ENCODE assay signal across 25 mouse cellular contexts in the genomic region with DNA sequence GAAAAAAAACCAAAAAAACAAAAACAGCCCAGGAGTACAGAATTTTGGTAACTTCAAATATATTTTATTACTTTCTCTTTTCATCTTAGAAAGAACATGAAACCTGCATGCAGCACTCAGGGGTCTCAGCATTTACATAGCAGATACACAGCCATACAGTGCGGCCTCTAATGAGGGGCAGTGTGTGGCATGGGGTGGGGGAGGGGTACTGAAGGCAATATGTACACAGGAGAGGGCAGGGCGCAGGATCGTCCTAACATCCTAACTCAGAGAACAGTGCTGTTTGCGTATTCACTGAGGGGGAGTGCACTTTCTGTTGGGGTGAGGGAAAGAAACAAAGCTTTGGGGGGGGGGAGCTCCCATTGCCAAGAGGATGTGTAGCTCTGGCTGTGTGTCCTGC. TPM values are rescaled to one million over a fixed set of nuclear protein-coding genes. Genes with fewer than 3 reads are reported as not detected.
DNase-seq lines count a peak whose midpoint lies in the region; ATAC-seq lines count a peak whose summit lies in the region.
"Had no signal": no experiment of that assay in that cellular context is flagged by ENCODE, and none has a peak within 500 bp of the region (broad histone marks: within the 10 kb centered on the region; RNA-seq: fewer than 3 reads in every experiment).

No protein-coding gene starts in this region.

- no peak for DNase-seq in forebrain, embryonic 14.5 days (ENCODE audit: low spot score)
- DNase-seq in limb, embryonic 11.5 days (ENCODE audit: low spot score), result peak; percentile 39
- DNase-seq in retina, embryonic 14.5 days (ENCODE audit: low spot score), result peak; percentile 29
- DNase-seq in adrenal gland, adult 2 months, result no peak
- DNase-seq in midbrain, embryonic 11.5 days (ENCODE audit: low spot score, missing footprints), result no peak
- DNase-seq: adrenal gland, adult 8-10 months; adrenal gland, postnatal 36 days; cerebellum, adult 2 months; cerebellum, postnatal 10 days; forebrain, postnatal 0 days; gastrocnemius, adult 2 months; gastrocnemius, postnatal 25 days had no signal

- ATAC-seq in forebrain, embryonic 14.5 days, result no peak
- ATAC-seq in forebrain, embryonic 15.5 days (replicated peaks), result no peak
- ATAC-seq in embryonic facial prominence, embryonic 12.5 days (ENCODE audit: insufficient number of reproducible peaks, insufficient read depth, low FRiP score, low TSS enrichment), result no peak
- peak; percentile 61; the same call in 1 of the 2 replicates for ATAC-seq in limb, embryonic 11.5 days (ENCODE audit: insufficient number of reproducible peaks, low FRiP score, low TSS enrichment, low read depth)
- no peak for ATAC-seq in kidney, embryonic 16.5 days (ENCODE audit: low FRiP score, low TSS enrichment)
- ATAC-seq in midbrain, embryonic 11.5 days (ENCODE audit: low FRiP score), result no peak
- ATAC-seq: activated CD4-positive, CD25-positive, alpha-beta regulatory T cell, adult 4 months; intestine, embryonic 15.5 days; Patski had no signal

- no peak overlapping the region for H3K4me2 ChIP-seq in forebrain, embryonic 14.5 days (ENCODE audit: low read length)
- H3K4me2 ChIP-seq in forebrain, embryonic 15.5 days (replicated peaks), result no peak overlapping the region
- H3K4me2 ChIP-seq in embryonic facial prominence, embryonic 12.5 days (replicated peaks), result peak overlapping the region; percentile 23; the same call in 1 of the 2 replicates
- peak overlapping the region; percentile 38 for H3K4me2 ChIP-seq in limb, embryonic 11.5 days (ENCODE audit: low read depth, severe bottlenecking)
- H3K4me2 ChIP-seq in kidney, embryonic 16.5 days (replicated peaks; ENCODE audit: low read depth, low read length), result no peak overlapping the region
- H3K4me2 ChIP-seq in midbrain, embryonic 11.5 days, result no peak overlapping the region
- H3K4me2 ChIP-seq: heart, embryonic 12.5 days; intestine, embryonic 15.5 days had no signal

- H3K36me3 ChIP-seq in forebrain, embryonic 14.5 days (ENCODE audit: control insufficient read depth, insufficient read depth, low read length), result no peaks in the 10 kb centered on the region
- no peaks in the 10 kb centered on the region for H3K36me3 ChIP-seq in forebrain, embryonic 15.5 days
- no peaks in the 10 kb centered on the region for H3K36me3 ChIP-seq in embryonic facial prominence, embryonic 12.5 days
- no peaks in the 10 kb centered on the region; the same call in 1 of the 2 replicates for H3K36me3 ChIP-seq in limb, embryonic 11.5 days (ENCODE audit: control insufficient read depth, insufficient read depth, low read length)
- no peaks in the 10 kb centered on the region for H3K36me3 ChIP-seq in kidney, embryonic 16.5 days (ENCODE audit: insufficient read depth, low read length)
- H3K36me3 ChIP-seq in midbrain, embryonic 11.5 days (ENCODE audit: control insufficient read depth, insufficient read depth, low read length), result no peaks in the 10 kb centered on the region
- H3K36me3 ChIP-seq: heart, embryonic 12.5 days; intestine, embryonic 15.5 days had no signal

- H3K9me3 ChIP-seq in forebrain, embryonic 14.5 days (replicated peaks; ENCODE audit: control insufficient read depth, low read length), result no peaks in the 10 kb centered on the region; the same call in 1 of the 2 replicates
- no peaks in the 10 kb centered on the region for H3K9me3 ChIP-seq in forebrain, embryonic 15.5 days
- H3K9me3 ChIP-seq in embryonic facial prominence, embryonic 12.5 days, result no peaks in the 10 kb centered on the region
- H3K9me3 ChIP-seq in limb, embryonic 11.5 days (ENCODE audit: control insufficient read depth, low read length), result no peaks in the 10 kb centered on the region; the same call in 1 of the 2 replicates
- no peaks in the 10 kb centered on the region for H3K9me3 ChIP-seq in kidney, embryonic 16.5 days (ENCODE audit: low read length)
- no peaks in the 10 kb centered on the region for H3K9me3 ChIP-seq in midbrain, embryonic 11.5 days (ENCODE audit: control insufficient read depth, low read length)
- H3K9me3 ChIP-seq: intestine, embryonic 15.5 days had no signal

- peaks cover 6% of the 10 kb centered on the region for H3K27me3 ChIP-seq in forebrain, embryonic 14.5 days (replicated peaks; ENCODE audit: control insufficient read depth, insufficient read depth, low read length)
- H3K27me3 ChIP-seq in forebrain, embryonic 15.5 days, result peaks cover 7% of the 10 kb centered on the region
- H3K27me3 ChIP-seq in embryonic facial prominence, embryonic 12.5 days, result peaks cover 19% of the 10 kb centered on the region
- peaks cover 7% of the 10 kb centered on the region; the same call in 1 of the 2 replicates for H3K27me3 ChIP-seq in limb, embryonic 11.5 days (ENCODE audit: control insufficient read depth, insufficient read depth, low read length)
- peaks cover 11% of the 10 kb centered on the region for H3K27me3 ChIP-seq in kidney, embryonic 16.5 days (ENCODE audit: insufficient read depth, low read length)
- H3K27me3 ChIP-seq in midbrain, embryonic 11.5 days (ENCODE audit: control insufficient read depth, insufficient read depth, low read length), result peaks cover 18% of the 10 kb centered on the region
- H3K27me3 ChIP-seq: Patski had no signal

- no peak overlapping the region for H3K27ac ChIP-seq in forebrain, embryonic 14.5 days (ENCODE audit: low read depth, low read length)
- H3K27ac ChIP-seq in forebrain, embryonic 15.5 days (replicated peaks), result no peak overlapping the region
- no peak overlapping the region for H3K27ac ChIP-seq in embryonic facial prominence, embryonic 12.5 days
- H3K27ac ChIP-seq in limb, embryonic 11.5 days (replicated peaks; ENCODE audit: low read depth, low read length), result peak overlapping the region; percentile 92
- H3K27ac ChIP-seq in kidney, embryonic 16.5 days (ENCODE audit: low read length), result no peak overlapping the region
- H3K27ac ChIP-seq in midbrain, embryonic 11.5 days (ENCODE audit: low read depth, low read length), result no peak overlapping the region
- H3K27ac ChIP-seq: gastrocnemius, adult 2 months; intestine, embryonic 15.5 days had no signal

- peaks cover 3% of the 10 kb centered on the region; the same call in 1 of the 2 replicates for H3K4me1 ChIP-seq in forebrain, embryonic 14.5 days (ENCODE audit: control insufficient read depth, insufficient read depth, low read length)
- peaks cover 10% of the 10 kb centered on the region for H3K4me1 ChIP-seq in forebrain, embryonic 15.5 days
- H3K4me1 ChIP-seq in embryonic facial prominence, embryonic 12.5 days, result peaks cover 15% of the 10 kb centered on the region
- peaks cover 19% of the 10 kb centered on the region for H3K4me1 ChIP-seq in limb, embryonic 11.5 days (ENCODE audit: control insufficient read depth, insufficient read depth, low read length)
- no peaks in the 10 kb centered on the region for H3K4me1 ChIP-seq in kidney, embryonic 16.5 days (ENCODE audit: insufficient read depth, low read length)
- H3K4me1 ChIP-seq in midbrain, embryonic 11.5 days (ENCODE audit: control insufficient read depth, insufficient read depth, low read length), result peaks cover 5% of the 10 kb centered on the region; the same call in 1 of the 2 replicates
- H3K4me1 ChIP-seq: heart, embryonic 12.5 days; intestine, embryonic 15.5 days had no signal

- 0 out of 2 replicates have a peak overlapping the region, but pooled peaks have one; percentile 21 for H3K9ac ChIP-seq in forebrain, embryonic 14.5 days (ENCODE audit: low read length)
- no peak overlapping the region for H3K9ac ChIP-seq in forebrain, embryonic 15.5 days (replicated peaks)
- no peak overlapping the region for H3K9ac ChIP-seq in embryonic facial prominence, embryonic 12.5 days
- peak overlapping the region; percentile 12; the same call in 1 of the 2 replicates for H3K9ac ChIP-seq in limb, embryonic 11.5 days (ENCODE audit: low read length)
- H3K9ac ChIP-seq in kidney, embryonic 16.5 days (replicated peaks; ENCODE audit: low read length), result no peak overlapping the region
- no peak overlapping the region for H3K9ac ChIP-seq in midbrain, embryonic 11.5 days (ENCODE audit: low read length)
- H3K9ac ChIP-seq: forebrain, postnatal 0 days; heart, embryonic 12.5 days; intestine, embryonic 15.5 days had no signal

- 44% methylated on average over 4 of the region's 4 CpGs for whole genome bisulfite sequencing in forebrain, embryonic 14.5 days
- WGBS in forebrain, embryonic 15.5 days, result 35% methylated on average over 4 of the region's 4 CpGs
- WGBS in embryonic facial prominence, embryonic 12.5 days, result 24% methylated on average over 4 of the region's 4 CpGs
- 35% methylated on average over 4 of the region's 4 CpGs for WGBS in limb, embryonic 11.5 days
- WGBS in kidney, embryonic 16.5 days, result 57% methylated on average over 4 of the region's 4 CpGs
- WGBS in midbrain, embryonic 11.5 days, result 49% methylated on average over 4 of the region's 4 CpGs

- H3K4me3 ChIP-seq in forebrain, embryonic 14.5 days (ENCODE audit: low read depth, low read length), result no peak overlapping the region
- H3K4me3 ChIP-seq in forebrain, embryonic 15.5 days, result no peak overlapping the region
- H3K4me3 ChIP-seq in embryonic facial prominence, embryonic 12.5 days, result no peak overlapping the region
- no peak overlapping the region for H3K4me3 ChIP-seq in limb, embryonic 11.5 days (ENCODE audit: low read depth, low read length)
- no peak overlapping the region for H3K4me3 ChIP-seq in kidney, embryonic 16.5 days (ENCODE audit: low read length)
- no peak overlapping the region for H3K4me3 ChIP-seq in midbrain, embryonic 11.5 days (ENCODE audit: low read depth, low read length)
- H3K4me3 ChIP-seq: gastrocnemius, adult 2 months; heart, embryonic 12.5 days; intestine, embryonic 15.5 days had no signal

RNA-seq across cellular contexts. Expression of gene Cxcl14, which starts 7.8 kb away (rescaled TPM):
- 8.1 and 10.8 TPM in 2 replicates for polyA plus RNA-seq in forebrain, embryonic 14.5 days (2014; fragmentation: Nextera tagmentation; extraction: Ambion mirVana)
- 14.2 and 15.2 TPM in 2 replicates for polyA plus RNA-seq in forebrain, embryonic 15.5 days (2015; fragmentation: Nextera tagmentation; extraction: Ambion mirVana)
- polyA plus RNA-seq in embryonic facial prominence, embryonic 12.5 days (2016; fragmentation: Nextera tagmentation; extraction: Ambion mirVana), result 308 and 338 TPM in 2 replicates
- 145 and 157 TPM in 2 replicates for polyA plus RNA-seq in limb, embryonic 11.5 days (2014; fragmentation: Nextera tagmentation; extraction: Ambion mirVana)
- total RNA-seq in adrenal gland, adult 2 months (2021), result 10 to 100 TPM; 49.3 to 65.0 TPM
- 55.9 and 59.6 TPM in 2 replicates for polyA plus RNA-seq in adrenal gland, adult 2 months (2012; rRNA removed)
- polyA plus RNA-seq in kidney, embryonic 16.5 days (2015; fragmentation: Nextera tagmentation; extraction: Ambion mirVana), result 23.4 and 25.1 TPM in 2 replicates
- polyA plus RNA-seq in midbrain, embryonic 11.5 days (2014; fragmentation: Nextera tagmentation; extraction: Ambion mirVana), result 9.2 and 9.3 TPM in 2 replicates
- total RNA-seq: granulocyte monocyte progenitor cell, adult 5-6 weeks; MEL had no signal
- polyA plus RNA-seq: activated CD4-positive, CD25-positive, alpha-beta regulatory T cell, adult 4 months had no signal

RNA-seq across cellular contexts. Expression of gene Neurog1, which starts 36.6 kb away (rescaled TPM):
- 3.4 and 4.3 TPM in 2 replicates for polyA plus RNA-seq in forebrain, embryonic 14.5 days (2014; fragmentation: Nextera tagmentation; extraction: Ambion mirVana)
- polyA plus RNA-seq in forebrain, embryonic 15.5 days (2015; fragmentation: Nextera tagmentation; extraction: Ambion mirVana), result 3.1 and 6.7 TPM in 2 replicates
- 5.1 and 6.0 TPM in 2 replicates for polyA plus RNA-seq in embryonic facial prominence, embryonic 12.5 days (2016; fragmentation: Nextera tagmentation; extraction: Ambion mirVana)
- polyA plus RNA-seq in limb, embryonic 11.5 days (2014; fragmentation: Nextera tagmentation; extraction: Ambion mirVana), result not detected in 2 replicates
- total RNA-seq in adrenal gland, adult 2 months (2021), result not detected
- polyA plus RNA-seq in adrenal gland, adult 2 months (2012; rRNA removed), result not detected in 2 replicates
- not detected in 2 replicates for polyA plus RNA-seq in kidney, embryonic 16.5 days (2015; fragmentation: Nextera tagmentation; extraction: Ambion mirVana)
- 35.6 and 42.1 TPM in 2 replicates for polyA plus RNA-seq in midbrain, embryonic 11.5 days (2014; fragmentation: Nextera tagmentation; extraction: Ambion mirVana)
- total RNA-seq: adrenal gland, adult 8-10 months; adrenal gland, postnatal 36 days; forebrain, postnatal 0 days; gastrocnemius, adult 2 months; gastrocnemius, postnatal 25 days; granulocyte monocyte progenitor cell, adult 5-6 weeks; heart, adult 8-10 months; heart, postnatal 25 days; MEL had no signal
- polyA plus RNA-seq: activated CD4-positive, CD25-positive, alpha-beta regulatory T cell, adult 4 months; C2C12; cerebellum, adult 2 months; forebrain, postnatal 0 days; heart, embryonic 12.5 days; heart, embryonic 16.5 days; intestine, embryonic 15.5 days had no signal

Comparison
In these comparisons a context has a peak if more than half of its experiments do, and no peak if none do; other contexts are left out.
1. H3K9ac ChIP-seq: peak in forebrain, embryonic 14.5 days (single experiment) and limb, embryonic 11.5 days (single experiment); none in forebrain, embryonic 15.5 days (single experiment), embryonic facial prominence, embryonic 12.5 days (single experiment), kidney, embryonic 16.5 days (single experiment) and midbrain, embryonic 11.5 days (single experiment).
2. DNase-seq: peak in limb, embryonic 11.5 days (single experiment) and retina, embryonic 14.5 days (single experiment); none in forebrain, embryonic 14.5 days (single experiment), adrenal gland, adult 2 months (single experiment) and midbrain, embryonic 11.5 days (single experiment).
3. H3K4me2 ChIP-seq: peak in embryonic facial prominence, embryonic 12.5 days (single experiment) and limb, embryonic 11.5 days (single experiment); none in forebrain, embryonic 14.5 days (single experiment), forebrain, embryonic 15.5 days (single experiment), kidney, embryonic 16.5 days (single experiment) and midbrain, embryonic 11.5 days (single experiment).